In the genomic region with DNA sequence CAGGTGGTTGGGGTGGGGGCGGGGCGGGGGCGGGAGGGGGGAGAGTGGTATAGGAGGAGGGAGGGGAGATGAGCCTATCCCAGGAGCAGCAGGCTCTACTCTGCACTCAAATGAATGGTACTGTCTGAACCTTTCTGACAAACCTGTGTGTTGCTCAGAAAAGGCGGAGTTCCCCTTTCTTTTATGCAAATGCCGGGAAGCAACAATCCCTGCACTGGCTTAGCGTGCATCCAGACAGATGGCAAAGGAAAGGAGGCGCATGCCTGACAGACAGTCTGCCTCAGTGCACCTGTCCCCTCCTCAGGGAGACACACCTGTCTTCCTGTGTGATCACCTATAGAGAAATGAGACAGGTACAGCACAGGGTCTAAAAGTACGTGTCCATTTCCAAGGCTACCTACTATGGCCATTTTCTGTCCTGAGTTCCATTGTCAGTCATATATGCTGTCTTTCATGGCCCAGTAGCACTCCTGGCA, we compare ENCODE assay signal across 25 mouse cellular contexts. TPM values are rescaled to one million over a fixed set of nuclear protein-coding genes. Genes with fewer than 3 reads are reported as not detected.
A peak's percentile ranks its signal among the peaks of the same experiment; 100 is the strongest.
DNase-seq lines count a peak whose midpoint lies in the region; ATAC-seq and TF ChIP-seq lines count a peak whose summit lies in the region.
"Had no signal": no experiment of that assay in that cellular context is flagged by ENCODE, and none has a peak within 500 bp of the region (broad histone marks: within the 10 kb centered on the region; RNA-seq: fewer than 3 reads in every experiment).

No protein-coding gene starts in this region.

- no peak overlapping the region for H3K4me2 ChIP-seq in limb, embryonic 13.5 days (replicated peaks)
- H3K4me2 ChIP-seq in embryonic facial prominence, embryonic 14.5 days (ENCODE audit: low read depth, low read length) = no peak overlapping the region
- H3K4me2 ChIP-seq in forebrain, postnatal 0 days (ENCODE audit: low read depth) = no peak overlapping the region
- H3K4me2 ChIP-seq: hindbrain, embryonic 13.5 days; intestine, embryonic 15.5 days; neural tube, embryonic 15.5 days; stomach, embryonic 15.5 days had no signal

- H3K36me3 ChIP-seq in limb, embryonic 13.5 days = no peaks in the 10 kb centered on the region
- no peaks in the 10 kb centered on the region for H3K36me3 ChIP-seq in limb, embryonic 10.5 days
- peaks cover 0 to 3% of the 10 kb centered on the region in 2 experiments; a peak in 1 of 4 replicates for H3K36me3 ChIP-seq in MEL (ENCODE audit: control insufficient read depth in 1 of 2, insufficient read depth in 2 of 2, low read length in 2 of 2)
- H3K36me3 ChIP-seq in embryonic facial prominence, embryonic 14.5 days (ENCODE audit: control insufficient read depth, insufficient read depth, low read length) = no peaks in the 10 kb centered on the region
- no peaks in the 10 kb centered on the region for H3K36me3 ChIP-seq in forebrain, postnatal 0 days (ENCODE audit: insufficient read depth)
- H3K36me3 ChIP-seq: G1E; heart, embryonic 10.5 days; hindbrain, embryonic 13.5 days; intestine, embryonic 15.5 days; neural tube, embryonic 15.5 days; stomach, embryonic 15.5 days had no signal

- WGBS in limb, embryonic 13.5 days = 68% methylated on average over 8 of the region's 8 CpGs
- WGBS in limb, embryonic 10.5 days = 64% methylated on average over 8 of the region's 8 CpGs
- 56% methylated on average over 7 of the region's 8 CpGs for WGBS in embryonic facial prominence, embryonic 14.5 days
- WGBS in forebrain, postnatal 0 days = 42% methylated on average over 8 of the region's 8 CpGs

- no peak for TF ChIP-seq POLR2A in MEL (IDR thresholded peaks at IDR 0.05; ENCODE audit: control insufficient read depth in 1 of 2, insufficient read depth in 1 of 2, low read depth in 1 of 2, low read length in 2 of 2, poor library complexity in 1 of 2)

- peaks cover 4% of the 10 kb centered on the region; the same call in 1 of the 2 replicates for H3K27me3 ChIP-seq in limb, embryonic 13.5 days
- peaks cover 11% of the 10 kb centered on the region; the same call in 1 of the 2 replicates for H3K27me3 ChIP-seq in limb, embryonic 10.5 days (ENCODE audit: low read depth, poor library complexity, severe bottlenecking)
- H3K27me3 ChIP-seq in MEL (ENCODE audit: control insufficient read depth in 1 of 2, insufficient read depth in 2 of 2, low read length in 2 of 2) = no peaks in the 10 kb centered on the region
- H3K27me3 ChIP-seq in embryonic facial prominence, embryonic 14.5 days (replicated peaks; ENCODE audit: control insufficient read depth, insufficient read depth, low read length) = no peaks in the 10 kb centered on the region
- no peaks in the 10 kb centered on the region for H3K27me3 ChIP-seq in forebrain, postnatal 0 days (ENCODE audit: insufficient read depth, low read length)
- H3K27me3 ChIP-seq: intestine, embryonic 15.5 days; neural tube, embryonic 15.5 days; stomach, embryonic 15.5 days had no signal

- no peaks in the 10 kb centered on the region for H3K9me3 ChIP-seq in limb, embryonic 13.5 days
- H3K9me3 ChIP-seq in limb, embryonic 10.5 days (replicated peaks) = no peaks in the 10 kb centered on the region
- H3K9me3 ChIP-seq in MEL (replicated peaks; ENCODE audit: insufficient read depth, low read length) = no peaks in the 10 kb centered on the region
- no peaks in the 10 kb centered on the region for H3K9me3 ChIP-seq in embryonic facial prominence, embryonic 14.5 days (ENCODE audit: control insufficient read depth, low read length)
- H3K9me3 ChIP-seq in forebrain, postnatal 0 days (ENCODE audit: low read length) = no peaks in the 10 kb centered on the region
- H3K9me3 ChIP-seq: G1E; heart, embryonic 10.5 days; hindbrain, embryonic 13.5 days; intestine, embryonic 15.5 days; megakaryocyte, embryonic 14.5 days; neural tube, embryonic 15.5 days; stomach, embryonic 15.5 days had no signal

- no peaks in the 10 kb centered on the region for H3K79me2 ChIP-seq in MEL (ENCODE audit: control insufficient read depth, insufficient read depth, low read length, poor library complexity)

- no peak for DNase-seq in limb, embryonic 10.5 days (ENCODE audit: low spot score)
- DNase-seq in MEL (ENCODE audit: low read depth, low spot score) = peak; percentile 21
- DNase-seq in embryonic facial prominence, embryonic 14.5 days (ENCODE audit: low spot score) = no peak
- DNase-seq in forebrain, postnatal 0 days = no peak
- no peak for DNase-seq in adrenal gland, adult 2 months
- DNase-seq in testis, postnatal 14 days (ENCODE audit: low spot score) = no peak
- DNase-seq: cerebellum, adult 8-10 months; heart, postnatal 10 days; kidney, postnatal 14 days; liver, postnatal 0 days; lung, postnatal 14 days; right cerebral cortex, postnatal 14 days; thymus, adult 2 months had no signal

- TF ChIP-seq RAD21 in MEL (IDR thresholded peaks at IDR 0.05; ENCODE audit: low read depth, low read length) = no peak

- H3K27ac ChIP-seq in limb, embryonic 13.5 days = peak overlapping the region; percentile 39; the same call in 1 of the 2 replicates
- no peak overlapping the region for H3K27ac ChIP-seq in limb, embryonic 10.5 days
- no peak overlapping the region for H3K27ac ChIP-seq in MEL (ENCODE audit: control insufficient read depth, low read depth, low read length)
- peak overlapping the region; percentile 2; the same call in 1 of the 2 replicates for H3K27ac ChIP-seq in embryonic facial prominence, embryonic 14.5 days (replicated peaks; ENCODE audit: low read depth, low read length)
- H3K27ac ChIP-seq in forebrain, postnatal 0 days (ENCODE audit: low read depth, low read length) = peak overlapping the region; percentile 36; the same call in 1 of the 2 replicates
- H3K27ac ChIP-seq: hindbrain, embryonic 13.5 days; intestine, embryonic 15.5 days; layer of hippocampus, adult 2 months; neural tube, embryonic 15.5 days; stomach, embryonic 15.5 days had no signal

- TF ChIP-seq CTCF in MEL (IDR thresholded peaks at IDR 0.05 in 2 of 3, conservative IDR thresholded peaks at IDR 0.05 in 1 of 3; ENCODE audit: control insufficient read depth in 1 of 3, insufficient read depth in 1 of 3, low read depth in 2 of 3, low read length in 3 of 3, poor library complexity in 1 of 3, severe bottlenecking in 1 of 3) = no peak
- TF ChIP-seq CTCF in forebrain, postnatal 0 days (IDR thresholded peaks at IDR 0.05; ENCODE audit: low read depth) = no peak

- no peak overlapping the region for H3K4me3 ChIP-seq in limb, embryonic 13.5 days
- H3K4me3 ChIP-seq in limb, embryonic 10.5 days = no peak overlapping the region
- H3K4me3 ChIP-seq in MEL (ENCODE audit: control insufficient read depth in 1 of 2, insufficient read depth in 1 of 2, low read depth in 2 of 2, low read length in 2 of 2) = no peak overlapping the region
- H3K4me3 ChIP-seq in embryonic facial prominence, embryonic 14.5 days (ENCODE audit: low read depth, low read length) = no peak overlapping the region
- no peak overlapping the region for H3K4me3 ChIP-seq in forebrain, postnatal 0 days (ENCODE audit: low read depth, low read length)
- H3K4me3 ChIP-seq: heart, embryonic 10.5 days; hindbrain, embryonic 13.5 days; intestine, embryonic 15.5 days; layer of hippocampus, adult 2 months; megakaryocyte, embryonic 14.5 days; neural tube, embryonic 15.5 days; stomach, embryonic 15.5 days had no signal

- ATAC-seq in limb, embryonic 13.5 days (ENCODE audit: low FRiP score, low read depth) = 0 out of 2 replicates have a peak, but pooled peaks have one; percentile 16
- ATAC-seq in embryonic facial prominence, embryonic 14.5 days (ENCODE audit: low read depth) = no peak
- ATAC-seq in forebrain, postnatal 0 days = peak; percentile 89
- no peak for ATAC-seq in megakaryocyte, adult 5-6 weeks (ENCODE audit: poor library complexity, severe bottlenecking)
- ATAC-seq: CD4-positive, CD25-positive, alpha-beta regulatory T cell, adult 4 months; intestine, embryonic 15.5 days had no signal

- TF ChIP-seq EP300 in MEL (IDR thresholded peaks at IDR 0.05; ENCODE audit: low read depth in 1 of 2, low read length in 2 of 2) = no peak

- H3K4me1 ChIP-seq in limb, embryonic 13.5 days = peaks cover 30% of the 10 kb centered on the region
- peaks cover 35% of the 10 kb centered on the region for H3K4me1 ChIP-seq in limb, embryonic 10.5 days
- peaks cover under 1 to 7% of the 10 kb centered on the region in 2 experiments; a peak in 2 of 4 replicates for H3K4me1 ChIP-seq in MEL (ENCODE audit: control insufficient read depth in 1 of 2, insufficient read depth in 2 of 2, low read length in 2 of 2)
- H3K4me1 ChIP-seq in embryonic facial prominence, embryonic 14.5 days (ENCODE audit: control insufficient read depth, insufficient read depth, low read length) = peaks cover 23% of the 10 kb centered on the region; the same call in 1 of the 2 replicates
- peaks cover 14% of the 10 kb centered on the region for H3K4me1 ChIP-seq in forebrain, postnatal 0 days (ENCODE audit: insufficient read depth)
- H3K4me1 ChIP-seq: stomach, embryonic 15.5 days had no signal

- no peak overlapping the region for H3K9ac ChIP-seq in limb, embryonic 13.5 days
- no peak overlapping the region for H3K9ac ChIP-seq in MEL (ENCODE audit: control insufficient read depth, low read depth, low read length, poor library complexity, severe bottlenecking)
- H3K9ac ChIP-seq in embryonic facial prominence, embryonic 14.5 days (ENCODE audit: low read depth, low read length) = no peak overlapping the region
- no peak overlapping the region for H3K9ac ChIP-seq in forebrain, postnatal 0 days
- H3K9ac ChIP-seq: intestine, embryonic 15.5 days; liver, postnatal 0 days; neural tube, embryonic 15.5 days; stomach, embryonic 15.5 days had no signal

RNA-seq across cellular contexts. Expression of a gene that starts 51.2 kb away (rescaled TPM):
- 0.92 and 2.0 TPM in 2 replicates for polyA plus RNA-seq in limb, embryonic 13.5 days (2015; fragmentation: Nextera tagmentation; extraction: Ambion mirVana)
- polyA plus RNA-seq in limb, embryonic 10.5 days (2016; fragmentation: Nextera tagmentation; extraction: Ambion mirVana) = 0.23 and 0.53 TPM in 2 replicates
- 0.08 TPM in 1 of 2 replicates, not detected in the other for total RNA-seq in MEL (2012; rRNA removed)
- polyA plus RNA-seq in MEL (2012; ENCODE audit: insufficient read depth in 1 of 2, insufficient read length in 2 of 2, low read depth in 1 of 2, low replicate concordance in 2 of 2, missing spikeins in 1 of 2) = under 1 TPM in 1 of 2 experiments, not detected in 1; 0.11 TPM
- 4.9 and 6.4 TPM in 2 replicates for polyA plus RNA-seq in embryonic facial prominence, embryonic 14.5 days (2014; fragmentation: Nextera tagmentation; extraction: Ambion mirVana)
- 0.48 and 1.4 TPM in 2 replicates for total RNA-seq in forebrain, postnatal 0 days (2014; rRNA removed)
- polyA plus RNA-seq in forebrain, postnatal 0 days (2015; fragmentation: Nextera tagmentation; extraction: Ambion mirVana) = 0.40 and 0.52 TPM in 2 replicates
- not detected in 2 replicates for total RNA-seq in megakaryocyte, adult 5-6 weeks (2015)
- not detected in 2 replicates for total RNA-seq in megakaryocyte, adult 5-6 weeks (2017)
- 10 to 100 TPM; 17.4 to 27.9 TPM for total RNA-seq in adrenal gland, adult 2 months (2021)
- 6.1 and 8.9 TPM in 2 replicates for polyA plus RNA-seq in adrenal gland, adult 2 months (2012; rRNA removed)
- total RNA-seq: layer of hippocampus, adult 2 months; left cerebral cortex, postnatal 25 days had no signal
- polyA plus RNA-seq: CD4-positive, CD25-positive, alpha-beta regulatory T cell, adult 4 months; G1E had no signal

RNA-seq across cellular contexts. Expression of a gene that starts 54.7 kb away (rescaled TPM):
- 936 and 944 TPM in 2 replicates for polyA plus RNA-seq in limb, embryonic 13.5 days (2015; fragmentation: Nextera tagmentation; extraction: Ambion mirVana)
- 697 and 777 TPM in 2 replicates for polyA plus RNA-seq in limb, embryonic 10.5 days (2016; fragmentation: Nextera tagmentation; extraction: Ambion mirVana)
- not detected in 2 replicates for total RNA-seq in MEL (2012; rRNA removed)
- polyA plus RNA-seq in MEL (2012; ENCODE audit: insufficient read depth in 1 of 2, insufficient read length in 2 of 2, low read depth in 1 of 2, low replicate concordance in 2 of 2, missing spikeins in 1 of 2) = not detected
- polyA plus RNA-seq in embryonic facial prominence, embryonic 14.5 days (2014; fragmentation: Nextera tagmentation; extraction: Ambion mirVana) = 870 and 944 TPM in 2 replicates
- 128 and 150 TPM in 2 replicates for total RNA-seq in forebrain, postnatal 0 days (2014; rRNA removed)
- polyA plus RNA-seq in forebrain, postnatal 0 days (2015; fragmentation: Nextera tagmentation; extraction: Ambion mirVana) = 307 and 319 TPM in 2 replicates
- total RNA-seq in megakaryocyte, adult 5-6 weeks (2015) = 14.5 and 19.5 TPM in 2 replicates
- 11.3 and 13.3 TPM in 2 replicates for total RNA-seq in megakaryocyte, adult 5-6 weeks (2017)
- total RNA-seq in adrenal gland, adult 2 months (2021) = 100 to 1,000 TPM; 282 to 367 TPM
- 182 and 197 TPM in 2 replicates for polyA plus RNA-seq in adrenal gland, adult 2 months (2012; rRNA removed)
- polyA plus RNA-seq: G1E had no signal

Comparison
In these comparisons a context has a peak if more than half of its experiments do, and no peak if none do; other contexts are left out.
1. H3K27ac ChIP-seq: peak in limb, embryonic 13.5 days (single experiment), embryonic facial prominence, embryonic 14.5 days (single experiment) and forebrain, postnatal 0 days (single experiment); none in limb, embryonic 10.5 days (single experiment) and MEL (single experiment).
2. ATAC-seq: peak in limb, embryonic 13.5 days (single experiment) and forebrain, postnatal 0 days (single experiment); none in embryonic facial prominence, embryonic 14.5 days (single experiment) and megakaryocyte, adult 5-6 weeks (single experiment).
3. RNA of a gene that starts 54.7 kb away (polyA plus RNA-seq): 936 to 944 TPM in limb, embryonic 13.5 days, 870 to 944 TPM in embryonic facial prominence, embryonic 14.5 days, 697 to 777 TPM in limb, embryonic 10.5 days, 307 to 319 TPM in forebrain, postnatal 0 days and 182 to 197 TPM in adrenal gland, adult 2 months; not detected in MEL; every median in the first group is over 100 times any median in the second.